Mouse (Mus musculus): ENCODE data around the gene St6galnac6.

The St6galnac6 gene

DNA sequence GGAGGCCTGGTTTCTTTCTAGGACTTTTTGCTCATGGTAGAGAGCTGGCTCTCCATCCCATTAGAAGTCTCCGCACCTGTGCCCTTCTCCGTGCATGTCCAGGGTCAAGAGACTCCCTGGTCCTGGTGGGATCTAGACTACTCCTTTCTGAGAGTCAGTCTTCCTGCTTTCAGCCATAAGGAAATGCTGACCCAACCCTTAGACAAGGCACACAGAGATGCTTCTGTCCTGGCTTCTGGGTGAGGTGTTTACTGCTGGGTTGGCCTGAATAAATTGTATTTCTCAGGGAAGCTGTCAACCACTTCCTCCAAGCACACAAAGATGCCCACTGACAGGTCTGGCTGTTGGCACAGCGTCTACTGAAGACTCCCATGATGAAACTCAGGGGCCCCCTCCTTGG lies at the start of gene St6galnac6:
Gene St6galnac6 (plus strand): TSS at position 301 of the 400 bp plus-strand sequence.
- DNase-seq (ENCODE audit: low read depth) = no peak

DNA sequence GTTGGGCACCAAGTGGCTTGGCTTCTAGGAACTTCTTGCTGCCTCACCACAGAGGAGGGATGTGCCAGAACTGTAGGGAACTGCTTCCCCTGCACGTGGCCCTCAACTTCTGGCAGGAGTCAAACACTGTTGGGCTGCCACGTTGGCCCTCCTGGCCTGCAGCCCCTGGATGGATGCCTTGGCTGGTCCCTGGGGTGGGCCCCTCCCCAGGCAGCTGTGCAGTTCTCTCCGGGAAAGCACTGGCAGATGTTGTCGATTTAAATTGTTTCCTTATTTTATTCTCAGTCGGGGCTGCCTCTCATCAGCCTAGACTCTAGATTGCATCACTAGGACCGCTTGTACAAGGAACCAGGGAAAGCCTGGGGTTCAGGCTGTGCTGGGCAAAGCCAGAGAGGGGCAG lies 49.7 kb upstream of the St6galnac6 start:
- no peak for DNase-seq (ENCODE audit: low read depth)

GRCm38 (mm10) chr2:32551236-32551635 lies 48.3 kb upstream of the St6galnac6 start:
- DNase-seq (ENCODE audit: low read depth) = no peak

GRCm38 (mm10) chr2:32553592-32554148 lies 45.8 kb upstream of the St6galnac6 start:
- no peak for DNase-seq (ENCODE audit: low read depth)

DNA sequence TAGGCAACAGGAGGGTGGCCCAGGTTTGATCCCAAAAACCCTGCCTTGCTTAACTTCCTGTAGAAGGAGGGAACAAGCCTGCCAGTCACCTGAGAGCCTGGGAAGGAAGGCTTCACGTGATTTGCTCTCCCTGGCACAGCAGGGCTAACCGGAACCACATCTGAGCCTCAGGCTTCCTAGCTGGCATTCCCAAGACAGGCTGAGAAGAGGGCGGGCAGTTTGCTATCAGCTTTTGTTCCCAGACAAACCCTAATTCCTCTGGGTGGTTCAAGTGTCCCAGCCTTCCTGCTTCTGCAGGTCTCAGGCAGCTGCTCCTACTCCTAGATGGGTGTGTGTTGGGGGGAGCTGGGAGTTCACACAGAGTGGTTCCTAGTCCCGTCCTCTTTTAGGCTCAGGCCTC lies 44.0 kb upstream of the St6galnac6 start:
- no peak for DNase-seq (ENCODE audit: low read depth)

GRCm38 (mm10) chr2:32556019-32556418 lies 43.5 kb upstream of the St6galnac6 start:
- no peak for DNase-seq (ENCODE audit: low read depth)

- DNase-seq (ENCODE audit: low read depth) = no peak
Measured at GRCm38 (mm10) chr2:32559570-32559969, 39.9 kb upstream of the St6galnac6 start.

- peak; percentile 67 for DNase-seq (ENCODE audit: low read depth)
Measured at GRCm38 (mm10) chr2:32566536-32567063, 32.9 kb upstream of the St6galnac6 start.

DNA sequence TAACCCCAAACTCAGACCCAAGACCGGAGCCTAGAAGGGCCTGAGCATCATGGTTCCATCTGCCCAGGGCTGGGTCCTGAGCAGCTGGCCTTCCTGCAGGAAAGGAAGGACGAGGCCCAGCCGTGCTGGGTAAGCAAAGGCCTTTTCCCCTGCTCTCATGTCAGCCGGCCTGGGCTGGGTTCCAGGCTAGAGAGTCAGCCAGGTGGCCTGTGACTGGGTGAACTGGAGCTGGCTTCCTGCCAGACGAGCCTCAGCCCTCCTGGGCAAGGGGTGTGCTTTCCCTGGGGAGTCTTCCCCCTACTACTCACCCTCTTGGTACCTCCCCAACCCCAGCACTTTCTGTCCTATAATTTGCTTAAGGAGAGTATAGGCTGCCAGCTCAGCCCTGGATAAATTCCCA lies 31.4 kb upstream of the St6galnac6 start:
- DNase-seq (ENCODE audit: low read depth) = no peak

GRCm38 (mm10) chr2:32568941-32569340 lies 30.6 kb upstream of the St6galnac6 start:
- no peak for DNase-seq (ENCODE audit: low read depth)

GRCm38 (mm10) chr2:32570698-32571494 lies 28.6 kb upstream of the St6galnac6 start, which contains the start of gene Dpm2:
Gene Dpm2, plus strand, starts transcription at chr2:32570858.
- peak; percentile 88 for DNase-seq (ENCODE audit: low read depth)

DNA sequence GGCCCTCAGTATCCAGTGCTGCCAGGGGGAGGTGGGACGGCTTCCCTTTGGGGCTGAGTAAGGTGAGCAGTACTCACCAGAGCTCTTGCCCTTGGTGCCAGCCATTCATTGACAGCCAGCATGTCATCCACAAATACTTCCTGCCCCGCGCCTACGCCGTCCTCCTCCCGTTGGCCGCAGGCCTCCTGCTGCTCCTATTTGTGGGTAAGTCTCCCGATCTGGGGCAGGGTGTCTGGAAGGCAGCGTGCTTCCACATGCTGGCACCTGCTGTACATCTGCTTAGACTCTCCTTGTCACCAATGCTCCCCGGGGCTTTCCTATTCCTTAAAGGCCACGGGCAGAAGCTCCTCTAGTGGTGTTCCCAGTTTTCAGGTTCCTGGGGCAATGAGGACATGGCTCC lies 27.3 kb upstream of the St6galnac6 start:
- no peak for DNase-seq (ENCODE audit: low read depth)

GRCm38 (mm10) chr2:32574497-32574896 lies 25.0 kb upstream of the St6galnac6 start, which contains the start of gene Pip5kl1:
Gene Pip5kl1, plus strand, starts transcription at chr2:32574797.
- DNase-seq (ENCODE audit: low read depth) = no peak

- peak; percentile 70 for DNase-seq (ENCODE audit: low read depth)
Measured at GRCm38 (mm10) chr2:32574901-32575585, 24.5 kb upstream of the St6galnac6 start.

DNA sequence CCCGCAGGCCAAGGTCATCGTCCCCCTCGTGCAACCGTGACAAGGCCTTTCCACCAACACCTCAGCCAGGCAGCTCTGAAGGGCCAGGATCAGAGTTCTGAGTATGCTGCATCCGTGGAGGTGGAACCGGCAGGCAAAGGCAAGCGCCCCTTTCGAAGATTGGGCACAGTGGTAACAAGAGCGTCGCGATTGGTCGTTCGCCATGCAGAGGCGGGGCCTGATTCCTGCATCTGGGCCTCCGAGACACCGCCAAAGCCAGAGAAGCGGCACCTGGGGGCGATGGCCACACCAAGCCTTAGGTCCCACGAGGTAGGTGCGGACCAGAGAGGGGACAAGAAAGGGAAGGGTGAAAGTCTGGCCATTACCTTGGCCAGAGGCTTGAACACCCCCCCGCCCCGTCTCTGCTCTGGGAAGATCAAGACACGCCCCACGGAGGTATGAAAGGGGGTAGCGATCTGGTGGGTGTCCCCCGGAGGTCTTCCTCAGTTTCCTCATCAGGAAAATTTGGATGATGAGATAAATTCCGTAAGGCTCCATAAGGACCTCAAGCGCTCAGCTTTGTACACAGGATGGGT lies 23.8 kb upstream of the St6galnac6 start, which contains the start of gene 9430097D07Rik:
Gene 9430097D07Rik (minus strand): TSS at position 99 of the 575 bp plus-strand sequence.
- peak; percentile 60 for DNase-seq (ENCODE audit: low read depth)

DNA sequence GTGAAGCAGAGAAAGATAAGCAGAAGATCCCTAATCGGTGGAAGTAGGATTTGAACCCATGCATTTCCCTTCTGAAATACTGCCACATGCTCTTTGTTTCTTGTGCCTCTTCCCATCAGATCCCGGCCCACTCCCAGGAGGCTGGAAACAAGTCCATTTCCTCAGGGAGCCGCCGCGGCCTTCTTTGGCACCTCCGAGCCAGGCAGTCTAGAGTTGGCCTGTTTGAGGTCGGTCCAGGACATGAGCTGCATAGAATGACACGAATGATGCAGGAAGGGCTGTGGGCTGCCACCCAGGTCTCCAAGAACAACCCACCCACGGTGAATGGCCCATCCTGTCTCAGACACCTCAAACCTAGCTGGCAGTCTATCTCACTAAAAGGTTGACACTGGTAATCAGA lies 23.0 kb upstream of the St6galnac6 start:
- no peak for DNase-seq (ENCODE audit: low read depth)

- no peak for DNase-seq (ENCODE audit: low read depth)
Measured at GRCm38 (mm10) chr2:32578146-32579046, 21.1 kb upstream of the St6galnac6 start.

- peak; percentile 53 for DNase-seq (ENCODE audit: low read depth)
Measured at GRCm38 (mm10) chr2:32581450-32582095, 17.9 kb upstream of the St6galnac6 start.

- DNase-seq (ENCODE audit: low read depth) = peak; percentile 76
Measured at GRCm38 (mm10) chr2:32582830-32583799, 16.4 kb upstream of the St6galnac6 start.

All from c-Kit-positive CD71-positive TER-119-negative erythroid progenitor cells, embryonic 14.5 days (primary cell).